Mouse (Mus musculus) kidney, postnatal 36 days (tissue): ENCODE measurements around the gene Tas2r110.

Source experiments
- DNase-seq, 2 experiments: peaks; one replicate each; pipeline ENCODE4 v3.0.0; 2021 to 2022; ENCODE audit warnings: mixed read lengths in 2 of 2

Gene Tas2r110

GRCm38 (mm10) chr6:132867708-132868107, at the start of gene Tas2r110:
Tas2r110 (plus strand) TSS chr6:132868008.
- no peak for DNase-seq

DNA sequence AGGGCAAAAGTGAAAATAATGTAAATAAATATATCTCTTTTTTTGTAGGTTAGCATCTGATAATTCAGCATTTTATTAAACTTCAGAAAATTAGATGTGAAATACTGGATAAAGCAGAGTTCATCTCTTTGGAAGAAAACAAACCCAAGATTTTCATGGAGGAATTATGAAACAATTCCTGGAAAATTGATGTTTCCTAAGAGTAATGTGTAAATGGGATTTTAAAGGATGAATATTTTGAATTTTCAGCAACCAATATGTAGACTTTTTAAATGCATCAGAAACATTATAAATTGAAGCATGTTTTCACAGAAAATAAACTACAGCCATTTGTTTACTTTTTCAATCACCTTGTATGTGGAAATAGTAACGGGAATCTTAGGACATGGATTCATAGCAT, 21.0 kb upstream of the Tas2r110 start, which contains the start of gene Tas2r123:
Gene Tas2r123, plus strand, starts transcription at position 301 of the 400 bp plus-strand sequence.
- no peak for DNase-seq

DNA sequence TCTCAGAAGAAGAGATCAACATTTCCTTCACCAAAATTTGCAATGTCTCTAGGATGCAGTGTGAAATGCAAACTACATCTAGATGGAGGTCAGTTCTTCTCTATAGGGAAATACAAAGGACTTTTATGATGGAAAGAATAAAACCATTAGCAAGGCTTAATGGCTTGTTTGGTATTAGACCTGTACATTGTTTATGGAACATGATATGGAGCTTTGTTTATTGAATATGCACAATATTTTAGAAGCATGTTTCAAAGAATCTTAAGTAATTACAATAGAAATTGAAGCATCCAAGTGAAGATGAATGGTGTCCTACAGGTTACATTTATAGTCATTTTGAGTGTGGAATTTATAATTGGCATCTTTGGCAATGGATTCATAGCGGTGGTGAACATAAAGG, 12.7 kb upstream of the Tas2r110 start, which contains the start of gene Tas2r116:
Gene Tas2r116, plus strand, starts transcription at position 301 of the 400 bp plus-strand sequence.
- no peak for DNase-seq

GRCm38 (mm10) chr6:132892711-132893110, 24.9 kb downstream of the Tas2r110 start, which contains the start of gene Tas2r113:
Tas2r113 (plus strand) TSS chr6:132893011.
- no peak for DNase-seq

- DNase-seq: no peak
Observed at GRCm38 (mm10) chr6:132909351-132909750, 41.5 kb downstream of the Tas2r110 start, which contains the start of gene Tas2r125. Tas2r125 (plus strand) TSS chr6:132909651.
